Mouse (Mus musculus) liver, embryonic 12.5 days (tissue): ENCODE measurements around the gene Zfp354c. TPM values are rescaled to one million over a fixed set of nuclear protein-coding genes. Genes with fewer than 3 reads are reported as not detected.
A peak's percentile ranks its signal among the peaks of the same experiment; 100 is the strongest.

Experiments
- ATAC-seq: fragments of 200-750 bp; cut with Nextera tagmentation; 2 replicates; pipeline ENCODE4 v1.8.0; 2017; ENCODE audit warnings: moderate number of reproducible peaks, mild to moderate bottlenecking, moderate library complexity
- H3K27ac ChIP-seq: fragments of 300-500 bp; sonication (generic); 2 replicates; pipeline ENCODE4 v1.5.1; 2016; ENCODE audit warnings: mild to moderate bottlenecking
- H3K27me3 ChIP-seq: fragments of 300-500 bp; sonication (generic); replicated peaks from 2 replicates; pipeline ENCODE4 v1.6.1; 2016; ENCODE audit warnings: mild to moderate bottlenecking, moderate library complexity
- H3K36me3 ChIP-seq: fragments of 300-500 bp; sonication (generic); 2 replicates; pipeline ENCODE4 v1.6.1; 2016; ENCODE audit warnings: mild to moderate bottlenecking, moderate library complexity
- H3K4me1 ChIP-seq: fragments of 300-500 bp; sonication (generic); 2 replicates; pipeline ENCODE4 v1.6.1; 2016
- H3K4me2 ChIP-seq: fragments of 300-500 bp; sonication (generic); 2 replicates; pipeline ENCODE4 v1.6.1; 2016; ENCODE audit warnings: mild to moderate bottlenecking, moderate library complexity
- H3K4me3 ChIP-seq: fragments of 300-500 bp; sonication (generic); 2 replicates; pipeline ENCODE4 v1.5.1; 2016; ENCODE audit warnings: mild to moderate bottlenecking, moderate library complexity
- H3K9ac ChIP-seq: fragments of 300-500 bp; sonication (generic); 2 replicates; pipeline ENCODE4 v1.6.1; 2016; ENCODE audit warnings: mild to moderate bottlenecking, moderate library complexity
- H3K9me3 ChIP-seq: fragments of 300-500 bp; sonication (generic); replicated peaks from 2 replicates; pipeline ENCODE4 v1.6.1; 2016; ENCODE audit warnings: mild to moderate bottlenecking, moderate library complexity
- WGBS: fragments of 180-500 bp; shearing (Covaris S2); methylation state at CpG from one replicate; pipeline ENCODE4 v1.1.7; 2016; ENCODE audit not compliant: insufficient replicate concordance; 5-methylcytosine and 5-hydroxymethylcytosine counted together
- polyA plus RNA-seq: library from polyadenylated mRNA; unstranded; fragments of >200 nt; fragmentation: Nextera tagmentation; extraction: Ambion mirVana; gene quantifications from 2 replicates; pipeline ENCODE4 v1.2.1, GENCODE M21; 2016

Zfp354c gene
- polyA plus RNA-seq, 1 experiment from 2014 or later: 4.3 TPM

DNA sequence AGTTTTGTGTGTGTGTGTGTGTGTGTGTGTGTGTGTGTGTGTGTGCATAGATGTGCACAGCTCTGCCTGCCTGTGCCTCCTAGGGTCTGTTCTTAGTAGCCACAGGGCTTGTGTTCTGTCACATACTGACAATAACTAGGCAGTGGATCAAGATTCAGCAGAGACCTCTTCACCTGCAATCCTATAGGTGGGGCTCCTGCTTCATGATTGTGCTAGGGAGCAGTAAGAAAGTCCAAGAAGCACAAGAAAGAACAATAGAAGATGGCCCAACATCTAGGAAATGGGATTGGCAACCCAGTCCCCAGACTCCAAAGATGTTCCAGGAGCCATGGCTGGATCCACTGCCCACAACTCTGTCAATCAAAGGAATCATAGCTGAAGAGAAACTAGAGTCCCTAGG, 28.7 kb downstream of the Zfp354c start:
- Histone ChIP-seq H3K4me2 (no peak overlapping the region), H3K9ac (no peak overlapping the region), H3K9me3 (no peaks in the 10 kb centered on the region), H3K4me1 (no peaks in the 10 kb centered on the region), H3K4me3 (no peak overlapping the region), H3K36me3 (no peaks in the 10 kb centered on the region), H3K27me3 (no peaks in the 10 kb centered on the region), H3K27ac (no peak overlapping the region)
- ATAC-seq: no peak

DNA sequence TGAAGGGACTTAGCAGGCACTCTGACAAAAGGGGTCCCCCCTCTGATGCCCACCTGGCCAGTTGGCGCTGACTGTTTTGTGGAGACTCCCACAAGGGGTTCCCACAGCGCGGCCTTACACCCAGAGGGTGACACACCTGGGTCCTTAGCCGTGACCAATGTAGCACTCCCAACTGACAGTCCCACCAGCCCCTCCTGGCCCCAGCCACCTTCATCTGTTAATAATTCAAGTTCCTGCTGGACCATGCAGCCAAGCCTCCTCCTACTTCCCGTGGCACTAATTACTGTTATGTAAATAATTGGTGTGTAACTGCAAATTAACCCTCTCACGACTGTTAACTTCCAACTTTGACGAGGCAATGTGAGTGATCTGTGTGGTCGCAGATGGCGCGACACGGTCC, 29.9 kb downstream of the Zfp354c start:
- Histone ChIP-seq H3K9me3 (no peaks in the 10 kb centered on the region), H3K36me3 (no peaks in the 10 kb centered on the region), H3K9ac (no peak overlapping the region), H3K27me3 (no peaks in the 10 kb centered on the region), H3K4me3 (no peak overlapping the region), H3K4me1 (no peaks in the 10 kb centered on the region), H3K4me2 (no peak overlapping the region), H3K27ac (no peak overlapping the region)
- 76% methylated on average over 11 of the region's 11 CpGs for WGBS
- no peak for ATAC-seq

DNA sequence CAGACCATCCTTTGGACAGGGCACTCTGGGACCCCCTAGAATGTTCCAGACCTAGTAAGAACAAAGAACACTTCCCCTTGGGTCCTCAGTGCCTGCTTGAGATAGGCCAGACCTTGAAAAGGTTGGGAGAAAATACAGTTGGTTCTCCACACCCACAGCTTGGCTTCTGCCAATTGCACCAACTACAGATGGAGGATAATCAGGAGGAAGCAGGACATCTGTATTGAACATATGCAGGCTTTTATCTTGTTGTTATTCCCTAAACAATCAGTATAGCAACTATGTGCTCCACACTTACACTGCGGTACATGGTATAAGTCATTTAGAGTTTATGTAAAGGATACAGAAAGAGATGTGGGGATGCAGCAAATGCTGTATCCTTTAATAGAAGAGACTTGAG, 56.5 kb downstream of the Zfp354c start:
- Histone ChIP-seq H3K9me3 (no peaks in the 10 kb centered on the region), H3K27ac (no peak overlapping the region), H3K27me3 (0 out of 2 replicates have a peak, but pooled peaks cover 5% of the 10 kb centered on the region), H3K9ac (no peak overlapping the region), H3K4me2 (no peak overlapping the region), H3K36me3 (no peaks in the 10 kb centered on the region), H3K4me1 (no peaks in the 10 kb centered on the region), H3K4me3 (no peak overlapping the region)
- WGBS: 89% methylated on average over 1 of the region's 1 CpGs
- no peak for ATAC-seq

DNA sequence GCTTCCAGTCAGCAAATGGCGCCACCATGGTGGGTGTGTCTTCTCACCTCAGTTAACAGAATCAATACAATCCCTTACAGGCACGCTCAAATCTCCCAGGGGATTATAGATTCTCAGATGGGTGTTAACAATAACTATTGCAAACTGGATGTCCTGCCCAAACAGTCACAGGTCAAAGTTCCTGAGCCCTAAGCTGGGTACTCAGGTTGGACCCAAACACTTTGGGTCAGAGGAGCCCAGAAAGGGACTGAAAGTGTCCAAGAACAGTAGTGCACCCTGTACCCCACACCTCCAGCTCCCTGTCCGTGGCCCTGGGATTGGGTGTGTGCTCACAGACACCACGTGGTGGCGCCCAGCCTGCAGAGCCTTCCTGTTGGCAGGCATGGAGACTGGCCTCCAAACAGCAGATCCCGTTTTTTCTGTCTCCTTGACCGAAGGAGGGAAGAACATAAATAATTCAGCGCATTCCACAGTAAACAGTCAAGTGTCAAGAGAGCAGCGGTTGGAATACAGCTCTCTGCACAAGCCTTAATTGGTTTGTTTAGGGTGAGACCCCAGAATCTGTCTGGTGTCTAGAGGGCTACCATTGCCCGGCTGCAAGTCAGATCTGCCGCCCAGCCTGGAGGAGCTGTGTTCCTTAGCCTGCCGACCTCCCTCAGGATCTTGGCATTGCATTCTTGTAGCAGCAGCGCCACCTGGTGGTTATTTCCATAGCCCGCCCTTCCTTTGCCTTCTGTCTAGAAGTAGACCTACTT, 58.4 kb downstream of the Zfp354c start:
- no peak overlapping the region for H3K9ac ChIP-seq
- 18% methylated on average over 14 of the region's 14 CpGs for WGBS
- ATAC-seq: no peak

DNA sequence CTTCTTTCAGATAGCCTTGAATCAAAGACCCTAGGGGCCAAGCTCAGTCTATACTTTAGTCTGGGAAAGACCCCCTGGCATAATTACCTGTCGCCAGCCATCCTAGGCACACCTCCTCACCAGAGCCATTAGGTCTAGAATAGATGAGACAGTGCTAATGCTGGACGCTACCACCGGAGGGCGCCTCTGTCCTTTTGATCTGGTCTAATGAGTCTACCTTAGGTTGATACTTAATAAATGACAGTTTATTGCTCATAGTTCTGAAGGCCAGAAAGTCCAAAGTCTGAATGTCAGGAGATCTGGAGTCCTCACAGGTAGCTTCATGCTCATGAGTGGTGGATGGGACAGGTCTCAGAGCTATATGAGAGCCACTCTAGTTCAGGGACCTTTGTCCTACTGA, 60.5 kb downstream of the Zfp354c start:
- H3K27ac ChIP-seq: no peak overlapping the region
- no peaks in the 10 kb centered on the region for H3K4me1 ChIP-seq
- no peaks in the 10 kb centered on the region for H3K36me3 ChIP-seq
- 10% methylated on average over 4 of the region's 4 CpGs for WGBS
- no peak overlapping the region for H3K4me2 ChIP-seq
- 0 out of 2 replicates have a peak, but pooled peaks cover 5% of the 10 kb centered on the region for H3K27me3 ChIP-seq
- ATAC-seq: no peak
- H3K9me3 ChIP-seq: no peaks in the 10 kb centered on the region
- H3K4me3 ChIP-seq: no peak overlapping the region
- H3K9ac ChIP-seq: no peak overlapping the region

More for the DNA sequence above, 58.4 kb downstream of the Zfp354c start:
- H3K4me2 ChIP-seq: peak overlapping the region; percentile 37
- no peaks in the 10 kb centered on the region for H3K9me3 ChIP-seq
- no peaks in the 10 kb centered on the region for H3K36me3 ChIP-seq
- H3K4me1 ChIP-seq: no peaks in the 10 kb centered on the region
- H3K27me3 ChIP-seq: 0 out of 2 replicates have a peak, but pooled peaks cover 5% of the 10 kb centered on the region
- H3K4me3 ChIP-seq: no peak overlapping the region
- no peak overlapping the region for H3K27ac ChIP-seq

GRCm38 (mm10) chr11:50766461-50766860, 61.1 kb downstream of the Zfp354c start:
- 76% methylated on average over 7 of the region's 7 CpGs for WGBS
- no peak overlapping the region for H3K4me3 ChIP-seq
- H3K9ac ChIP-seq: no peak overlapping the region
- no peak overlapping the region for H3K27ac ChIP-seq
- no peaks in the 10 kb centered on the region for H3K4me1 ChIP-seq
- H3K4me2 ChIP-seq: no peak overlapping the region
- no peak for ATAC-seq
- no peaks in the 10 kb centered on the region for H3K36me3 ChIP-seq
- 0 out of 2 replicates have a peak, but pooled peaks cover 5% of the 10 kb centered on the region for H3K27me3 ChIP-seq
- H3K9me3 ChIP-seq: no peaks in the 10 kb centered on the region

Other genes starting within 250 kb of the Zfp354c start
- 4.2 and 4.4 TPM in 2 replicates for gene Adamts2, start 225.6 kb downstream of the Zfp354c start, polyA plus RNA-seq
- 0.07 and 0.17 TPM in 2 replicates for gene Zfp879, start 13.8 kb upstream of the Zfp354c start, polyA plus RNA-seq
- 0.06 TPM in 1 of 2 replicates, not detected in the other for gene Grm6, start 23.0 kb upstream of the Zfp354c start, polyA plus RNA-seq
- 0.60 and 0.91 TPM in 2 replicates for gene Zfp454, start 59.9 kb upstream of the Zfp354c start, polyA plus RNA-seq
- 3.1 and 3.3 TPM in 2 replicates for gene Zfp2, start 88.4 kb upstream of the Zfp354c start, polyA plus RNA-seq
- gene Zfp354b, start 103.9 kb upstream of the Zfp354c start, polyA plus RNA-seq: 0.29 and 0.39 TPM in 2 replicates
- not detected in 2 replicates for gene 4933414I15Rik, start 116.0 kb upstream of the Zfp354c start, polyA plus RNA-seq
- gene Prop1, start 126.0 kb upstream of the Zfp354c start, polyA plus RNA-seq: not detected in 2 replicates
- gene Olfr1378, start 138.8 kb upstream of the Zfp354c start, polyA plus RNA-seq: not detected in 2 replicates
- gene Olfr1377, start 154.2 kb upstream of the Zfp354c start, polyA plus RNA-seq: not detected in 2 replicates
- not detected in 2 replicates for gene Olfr51, start 175.9 kb upstream of the Zfp354c start, polyA plus RNA-seq
- gene Olfr54, start 186.5 kb upstream of the Zfp354c start, polyA plus RNA-seq: not detected in 2 replicates
- not detected in 2 replicates for gene Olfr1375, start 220.4 kb upstream of the Zfp354c start, polyA plus RNA-seq
- 1.8 and 2.4 TPM in 2 replicates for gene Zfp354a, start 231.5 kb upstream of the Zfp354c start, polyA plus RNA-seq